Mouse (Mus musculus): ENCODE results near the gene Pdzrn3. TPM values are rescaled to one million over a fixed set of nuclear protein-coding genes. Genes with fewer than 3 reads are reported as not detected.
A peak's percentile ranks its signal among the peaks of the same experiment; 100 is the strongest.

Gene Pdzrn3
- polyA plus RNA-seq, 1 experiment from 2014 or later: 8.9 TPM

- H3K9me3 ChIP-seq: no peaks in the 10 kb centered on the region
- WGBS: 54% methylated on average over 5 of the region's 5 CpGs
- peaks cover 6% of the 10 kb centered on the region for H3K36me3 ChIP-seq
- no peak overlapping the region for H3K4me3 ChIP-seq
- H3K27me3 ChIP-seq (ENCODE audit: insufficient read depth, poor library complexity, severe bottlenecking): no peaks in the 10 kb centered on the region
- peak overlapping the region; percentile 52; the same call in 1 of the 2 replicates for H3K27ac ChIP-seq
- H3K4me1 ChIP-seq: peaks cover 74% of the 10 kb centered on the region
- DNase-seq (ENCODE audit: low spot score): no peak
These were observed 15.0 kb downstream of the Pdzrn3 start for GRCm38 (mm10) chr6:101362728-101363127.

DNA sequence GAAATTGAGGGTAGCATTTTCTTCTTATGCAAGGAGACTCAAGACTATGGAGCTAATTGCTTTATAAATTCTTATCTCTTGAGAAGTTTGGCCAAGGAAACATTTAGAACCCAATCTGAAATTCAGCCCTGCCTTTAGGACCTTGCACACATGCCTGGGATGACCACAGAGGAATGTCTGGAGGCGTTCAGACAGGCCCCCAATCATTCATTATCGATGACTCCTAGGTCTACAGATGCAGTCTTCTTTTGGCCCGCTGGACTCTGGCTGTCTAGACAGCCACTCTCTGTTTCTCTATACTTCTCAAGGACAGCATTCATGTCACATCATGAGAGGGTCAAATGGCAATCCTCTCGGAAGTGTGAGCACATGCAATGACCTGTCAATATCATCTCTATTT, 15.4 kb downstream of the Pdzrn3 start:
- peaks cover 69% of the 10 kb centered on the region for H3K4me1 ChIP-seq

DNA sequence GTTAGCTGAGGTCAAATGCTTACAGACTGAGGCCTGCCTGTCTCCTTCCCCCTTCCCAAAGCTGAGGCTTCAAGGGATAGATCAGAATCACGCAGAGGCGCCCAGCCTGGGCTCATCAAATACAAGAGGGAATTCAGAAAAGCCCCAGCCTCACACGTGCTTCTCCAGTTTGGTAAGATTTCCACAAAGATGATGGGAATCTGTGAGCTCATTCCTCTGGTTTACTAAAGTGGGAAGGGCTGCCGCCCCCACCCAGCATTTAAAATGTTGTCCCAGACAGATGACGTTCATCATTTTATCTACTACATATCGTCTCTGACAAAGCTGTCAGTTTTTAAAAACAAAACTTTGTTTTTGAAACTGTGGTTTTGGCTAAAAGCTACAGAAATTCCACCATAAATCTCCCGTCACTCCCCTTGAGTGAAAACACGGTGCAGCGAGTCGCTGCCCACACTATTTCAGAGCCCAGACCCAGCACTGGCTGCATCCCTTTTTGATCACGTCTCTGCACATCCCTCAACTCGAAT, 17.4 kb downstream of the Pdzrn3 start:
- no peak overlapping the region for H3K4me3 ChIP-seq
- peak overlapping the region; percentile 30; the same call in 1 of the 2 replicates for H3K27ac ChIP-seq
- peaks cover 6% of the 10 kb centered on the region for H3K36me3 ChIP-seq
- DNase-seq (ENCODE audit: low spot score): no peak
- no peaks in the 10 kb centered on the region for H3K9me3 ChIP-seq
- no peaks in the 10 kb centered on the region for H3K27me3 ChIP-seq (ENCODE audit: insufficient read depth, poor library complexity, severe bottlenecking)
- H3K4me1 ChIP-seq: peaks cover 62% of the 10 kb centered on the region
- 65% methylated on average over 12 of the region's 12 CpGs for WGBS

More for the DNA sequence above, 15.4 kb downstream of the Pdzrn3 start:
- Histone ChIP-seq H3K27ac (peak overlapping the region; percentile 52; the same call in 1 of the 2 replicates), H3K36me3 (peaks cover 6% of the 10 kb centered on the region), H3K27me3 (ENCODE audit: insufficient read depth, poor library complexity, severe bottlenecking) (no peaks in the 10 kb centered on the region), H3K9me3 (no peaks in the 10 kb centered on the region), H3K4me3 (no peak overlapping the region)
- DNase-seq (ENCODE audit: low spot score): no peak
- 54% methylated on average over 4 of the region's 4 CpGs for WGBS

GRCm38 (mm10) chr6:101359646-101360045, 18.1 kb downstream of the Pdzrn3 start:
- Histone ChIP-seq H3K27ac (peak overlapping the region; percentile 30), H3K4me3 (no peak overlapping the region), H3K4me1 (peaks cover 65% of the 10 kb centered on the region), H3K27me3 (ENCODE audit: insufficient read depth, poor library complexity, severe bottlenecking) (no peaks in the 10 kb centered on the region), H3K36me3 (peaks cover 6% of the 10 kb centered on the region), H3K9me3 (no peaks in the 10 kb centered on the region)
- WGBS: 70% methylated on average over 4 of the region's 4 CpGs
- no peak for DNase-seq (ENCODE audit: low spot score)

GRCm38 (mm10) chr6:101354887-101355286, 22.8 kb downstream of the Pdzrn3 start:
- no peak for DNase-seq (ENCODE audit: low spot score)
- Histone ChIP-seq H3K27ac (peak overlapping the region; percentile 52), H3K4me1 (peaks cover 61% of the 10 kb centered on the region), H3K9me3 (no peaks in the 10 kb centered on the region), H3K4me3 (no peak overlapping the region), H3K36me3 (no peaks in the 10 kb centered on the region), H3K27me3 (ENCODE audit: insufficient read depth, poor library complexity, severe bottlenecking) (no peaks in the 10 kb centered on the region)
- 25% methylated on average over 1 of the region's 1 CpGs for WGBS

GRCm38 (mm10) chr6:101354230-101354881, 23.3 kb downstream of the Pdzrn3 start:
- H3K27ac ChIP-seq: peak overlapping the region; percentile 52
- DNase-seq (ENCODE audit: low spot score): no peak
- no peaks in the 10 kb centered on the region for H3K9me3 ChIP-seq
- no peak overlapping the region for H3K4me3 ChIP-seq
- 37% methylated on average over 8 of the region's 8 CpGs for WGBS
- H3K27me3 ChIP-seq (ENCODE audit: insufficient read depth, poor library complexity, severe bottlenecking): no peaks in the 10 kb centered on the region
- H3K36me3 ChIP-seq: no peaks in the 10 kb centered on the region
- peaks cover 60% of the 10 kb centered on the region for H3K4me1 ChIP-seq

- DNase-seq (ENCODE audit: low spot score): no peak
- 66% methylated on average over 7 of the region's 7 CpGs for WGBS
- peaks cover 60% of the 10 kb centered on the region for H3K4me1 ChIP-seq
These were observed 24.0 kb downstream of the Pdzrn3 start for GRCm38 (mm10) chr6:101353701-101354100.

DNA sequence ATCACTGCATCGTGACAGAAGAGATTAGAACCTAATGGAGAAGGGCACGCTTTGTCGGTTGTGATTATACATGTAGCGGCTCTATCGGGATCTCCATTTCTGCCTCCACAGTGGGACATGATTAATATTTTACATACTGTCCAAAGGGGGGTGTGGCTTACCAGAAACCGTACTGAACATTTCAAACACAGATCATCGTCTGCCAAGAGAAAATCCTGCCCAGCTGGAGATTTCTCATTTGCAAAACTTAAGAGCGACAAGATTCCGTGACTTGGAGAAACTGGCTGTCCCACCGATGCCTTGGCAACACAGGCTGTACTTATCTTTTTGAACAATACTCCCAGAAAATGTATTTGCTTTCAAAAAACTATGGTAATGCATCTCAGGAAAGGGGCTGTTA, 25.1 kb downstream of the Pdzrn3 start:
- no peaks in the 10 kb centered on the region for H3K36me3 ChIP-seq
- no peak for DNase-seq (ENCODE audit: low spot score)
- H3K27me3 ChIP-seq (ENCODE audit: insufficient read depth, poor library complexity, severe bottlenecking): no peaks in the 10 kb centered on the region
- H3K27ac ChIP-seq: no peak overlapping the region
- peaks cover 60% of the 10 kb centered on the region for H3K4me1 ChIP-seq
- H3K4me3 ChIP-seq: no peak overlapping the region
- no peaks in the 10 kb centered on the region for H3K9me3 ChIP-seq
- WGBS: 81% methylated on average over 10 of the region's 10 CpGs

More at GRCm38 (mm10) chr6:101353701-101354100, 24.0 kb downstream of the Pdzrn3 start:
- no peak overlapping the region for H3K4me3 ChIP-seq
- no peaks in the 10 kb centered on the region for H3K9me3 ChIP-seq
- no peak overlapping the region for H3K27ac ChIP-seq
- no peaks in the 10 kb centered on the region for H3K27me3 ChIP-seq (ENCODE audit: insufficient read depth, poor library complexity, severe bottlenecking)
- no peaks in the 10 kb centered on the region for H3K36me3 ChIP-seq

GRCm38 (mm10) chr6:101351100-101351499, 26.6 kb downstream of the Pdzrn3 start:
- Histone ChIP-seq H3K27ac (peak overlapping the region; percentile 56; the same call in 1 of the 2 replicates), H3K4me1 (peaks cover 54% of the 10 kb centered on the region), H3K9me3 (no peaks in the 10 kb centered on the region), H3K36me3 (no peaks in the 10 kb centered on the region), H3K4me3 (no peak overlapping the region), H3K27me3 (ENCODE audit: insufficient read depth, poor library complexity, severe bottlenecking) (no peaks in the 10 kb centered on the region)
- 67% methylated on average over 1 of the region's 1 CpGs for WGBS
- DNase-seq (ENCODE audit: low spot score): no peak

DNA sequence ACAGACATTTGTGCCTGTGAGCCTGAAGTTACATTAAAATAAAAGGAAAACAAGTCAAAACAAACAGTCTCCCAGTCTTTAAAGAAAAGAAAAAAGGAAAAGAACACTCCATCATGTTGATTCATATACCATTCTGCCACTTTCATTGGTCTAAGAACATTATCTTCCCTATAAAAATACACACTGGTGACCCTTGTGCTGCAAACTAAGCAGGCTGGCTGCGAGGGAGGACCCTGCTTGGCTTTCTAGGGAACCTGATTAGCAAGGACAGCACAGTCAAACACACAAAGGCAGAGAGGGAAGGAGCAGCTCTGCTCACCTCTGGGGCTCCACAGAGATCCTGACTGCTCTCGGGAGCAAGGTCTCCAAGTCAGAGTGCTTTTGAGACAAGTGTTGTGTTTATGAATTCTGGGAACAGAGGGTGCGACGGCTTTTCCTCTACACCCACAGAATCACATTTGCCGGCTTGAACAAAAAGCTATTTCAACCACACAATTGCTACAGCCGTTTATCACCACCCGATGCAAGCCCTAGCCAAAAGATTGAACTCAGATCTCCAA, 27.2 kb downstream of the Pdzrn3 start:
- Histone ChIP-seq H3K27me3 (ENCODE audit: insufficient read depth, poor library complexity, severe bottlenecking) (no peaks in the 10 kb centered on the region), H3K9me3 (no peaks in the 10 kb centered on the region), H3K4me3 (no peak overlapping the region), H3K27ac (peak overlapping the region; percentile 56; the same call in 1 of the 2 replicates), H3K36me3 (no peaks in the 10 kb centered on the region), H3K4me1 (peaks cover 53% of the 10 kb centered on the region)
- WGBS: 34% methylated on average over 7 of the region's 7 CpGs
- no peak for DNase-seq (ENCODE audit: low spot score)

GRCm38 (mm10) chr6:101348496-101348895, 29.2 kb downstream of the Pdzrn3 start:
- H3K9me3 ChIP-seq: no peaks in the 10 kb centered on the region
- H3K4me1 ChIP-seq: peaks cover 51% of the 10 kb centered on the region
- no peaks in the 10 kb centered on the region for H3K27me3 ChIP-seq (ENCODE audit: insufficient read depth, poor library complexity, severe bottlenecking)
- H3K36me3 ChIP-seq: no peaks in the 10 kb centered on the region
- WGBS: 81% methylated on average over 5 of the region's 5 CpGs
- H3K4me3 ChIP-seq: no peak overlapping the region
- no peak for DNase-seq (ENCODE audit: low spot score)
- H3K27ac ChIP-seq: no peak overlapping the region

- no peak for DNase-seq (ENCODE audit: low spot score)
- Histone ChIP-seq H3K4me3 (no peak overlapping the region), H3K27me3 (ENCODE audit: insufficient read depth, poor library complexity, severe bottlenecking) (no peaks in the 10 kb centered on the region), H3K27ac (peak overlapping the region; percentile 59), H3K36me3 (no peaks in the 10 kb centered on the region), H3K9me3 (no peaks in the 10 kb centered on the region), H3K4me1 (peaks cover 59% of the 10 kb centered on the region)
- whole genome bisulfite sequencing: 51% methylated on average over 7 of the region's 7 CpGs
These were observed 37.6 kb downstream of the Pdzrn3 start for GRCm38 (mm10) chr6:101340051-101340450.

DNA sequence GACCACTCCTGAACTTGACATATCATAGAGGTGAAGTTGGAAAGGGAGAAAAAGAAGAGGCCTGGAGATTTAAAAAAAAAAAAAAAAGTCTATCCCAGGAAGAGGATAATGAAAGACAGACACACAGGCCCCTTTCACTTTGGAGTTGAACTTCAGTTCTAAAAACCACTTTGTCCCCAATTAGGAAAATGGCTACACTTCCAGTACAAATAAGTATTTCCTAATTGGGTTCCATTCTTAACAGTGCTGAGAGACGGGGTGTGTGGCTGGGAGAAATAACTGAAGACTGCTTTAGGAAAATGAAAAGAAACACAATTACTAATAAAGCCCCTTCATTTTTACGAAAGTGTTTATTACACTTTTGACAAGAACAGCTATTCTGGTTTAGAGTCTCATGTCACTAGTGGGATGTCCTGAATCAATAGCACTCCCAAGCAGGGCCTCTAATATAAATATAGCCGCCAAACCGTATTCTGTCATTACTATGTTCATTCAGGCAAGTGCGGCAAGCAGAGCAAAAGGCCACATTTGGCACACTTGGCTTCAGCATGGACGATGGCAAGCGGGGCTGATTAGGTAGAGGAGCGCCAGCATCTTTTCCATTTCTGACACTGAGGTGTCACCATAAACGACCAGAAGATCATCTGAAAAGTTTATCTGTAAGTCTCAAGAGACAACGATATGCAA, 39.7 kb downstream of the Pdzrn3 start:
- Histone ChIP-seq H3K9me3 (no peaks in the 10 kb centered on the region), H3K4me1 (peaks cover 59% of the 10 kb centered on the region)

More for the DNA sequence above, 39.7 kb downstream of the Pdzrn3 start:
- Histone ChIP-seq H3K36me3 (no peaks in the 10 kb centered on the region), H3K27me3 (ENCODE audit: insufficient read depth, poor library complexity, severe bottlenecking) (no peaks in the 10 kb centered on the region), H3K4me3 (no peak overlapping the region), H3K27ac (no peak overlapping the region)
- 85% methylated on average over 10 of the region's 10 CpGs for WGBS
- DNase-seq (ENCODE audit: low spot score): no peak

Measured in heart, embryonic 10.5 days (tissue).